Mouse (Mus musculus) megakaryocyte, embryonic 14.5 days (primary cell): ENCODE measurements around the gene Kcnh2. TPM values are rescaled to one million over a fixed set of nuclear protein-coding genes. Genes with fewer than 3 reads are reported as not detected.

Source experiments
- H3K27me3 ChIP-seq: replicated peaks from 2 replicates; pipeline ENCODE3; 2012; ENCODE audit warnings: inconsistent platforms
- H3K36me3 ChIP-seq: replicated peaks from 2 replicates; pipeline ENCODE3; 2012; ENCODE audit warnings: low read length, inconsistent platforms, mixed read lengths
- H3K4me1 ChIP-seq: 2 replicates; pipeline ENCODE4 v1.6.1; 2012; ENCODE audit warnings: inconsistent platforms
- H3K4me3 ChIP-seq: replicated peaks from 2 replicates; pipeline ENCODE3; 2012; ENCODE audit warnings: moderate library complexity, mild to moderate bottlenecking, inconsistent platforms
- H3K9me3 ChIP-seq: 2 replicates; pipeline ENCODE4 v1.6.1; 2012; ENCODE audit warnings: inconsistent platforms
- FLI1 ChIP-seq: IDR thresholded peaks from 2 replicates; pipeline ENCODE4 v1.6.1; 2012; ENCODE audit warnings: low read length, inconsistent platforms, mixed read lengths
- GATA1 ChIP-seq: IDR thresholded peaks from 3 replicates; pipeline ENCODE4 v1.6.1; 2012; ENCODE audit warnings: mixed read lengths, low read length, inconsistent platforms, borderline replicate concordance
- polyA plus RNA-seq: library from polyadenylated mRNA; stranded (reverse); fragments of >175 nt; gene quantifications from 2 replicates; pipeline ENCODE4 v1.2.3, GENCODE M21; 2012; ENCODE audit warnings: low replicate concordance; ENCODE audit not compliant: insufficient read depth

The Kcnh2 gene
- polyA plus RNA-seq, 1 experiment, result 0.10 TPM

GRCm38 (mm10) chr5:24363467-24363866, 12.1 kb upstream of the Kcnh2 start:
- Histone ChIP-seq H3K9me3 (peaks cover 3% of the 10 kb centered on the region; the same call in 1 of the 2 replicates), H3K4me3 (no peak overlapping the region), H3K4me1 (peaks cover 24% of the 10 kb centered on the region), H3K27me3 (peaks cover 96% of the 10 kb centered on the region), H3K36me3 (no peaks in the 10 kb centered on the region)
- TF ChIP-seq FLI1 (no peak), GATA1 (no peak)

- H3K27me3 ChIP-seq, result peaks cover 90% of the 10 kb centered on the region
- no peak for TF ChIP-seq FLI1
- TF ChIP-seq GATA1, result no peak
- peaks cover 24% of the 10 kb centered on the region for H3K4me1 ChIP-seq
- no peak overlapping the region for H3K4me3 ChIP-seq
- H3K36me3 ChIP-seq, result no peaks in the 10 kb centered on the region
- H3K9me3 ChIP-seq, result peaks cover 3% of the 10 kb centered on the region; the same call in 1 of the 2 replicates
These were observed 9.5 kb upstream of the Kcnh2 start for GRCm38 (mm10) chr5:24360792-24361454.

GRCm38 (mm10) chr5:24357461-24357860, 6.1 kb upstream of the Kcnh2 start:
- TF ChIP-seq FLI1, result no peak
- TF ChIP-seq GATA1, result no peak
- peaks cover 87% of the 10 kb centered on the region for H3K27me3 ChIP-seq
- peaks cover 11% of the 10 kb centered on the region for H3K4me1 ChIP-seq
- H3K36me3 ChIP-seq, result no peaks in the 10 kb centered on the region
- H3K4me3 ChIP-seq, result no peak overlapping the region
- H3K9me3 ChIP-seq, result peaks cover 3% of the 10 kb centered on the region; the same call in 1 of the 2 replicates

GRCm38 (mm10) chr5:24356764-24357163, 5.4 kb upstream of the Kcnh2 start:
- Histone ChIP-seq H3K27me3 (peaks cover 87% of the 10 kb centered on the region), H3K4me3 (no peak overlapping the region), H3K4me1 (peaks cover 15% of the 10 kb centered on the region), H3K36me3 (no peaks in the 10 kb centered on the region), H3K9me3 (no peaks in the 10 kb centered on the region)
- no peak for TF ChIP-seq FLI1
- no peak for TF ChIP-seq GATA1

- TF ChIP-seq GATA1 (no peak), FLI1 (no peak)
- Histone ChIP-seq H3K9me3 (no peaks in the 10 kb centered on the region), H3K36me3 (no peaks in the 10 kb centered on the region), H3K4me1 (peaks cover 17% of the 10 kb centered on the region), H3K4me3 (no peak overlapping the region), H3K27me3 (peaks cover 90% of the 10 kb centered on the region)
These were observed 1.9 kb upstream of the Kcnh2 start for GRCm38 (mm10) chr5:24353327-24353726.

GRCm38 (mm10) chr5:24352251-24352859, 951 bp upstream of the Kcnh2 start:
- H3K27me3 ChIP-seq, result peaks cover 91% of the 10 kb centered on the region
- no peak for TF ChIP-seq GATA1
- no peak for TF ChIP-seq FLI1
- no peaks in the 10 kb centered on the region for H3K9me3 ChIP-seq
- no peaks in the 10 kb centered on the region for H3K36me3 ChIP-seq
- peaks cover 25% of the 10 kb centered on the region for H3K4me1 ChIP-seq
- no peak overlapping the region for H3K4me3 ChIP-seq

- peak overlapping the region; percentile 81 for H3K4me3 ChIP-seq
- peaks cover 94% of the 10 kb centered on the region for H3K27me3 ChIP-seq
- H3K36me3 ChIP-seq, result no peaks in the 10 kb centered on the region
- H3K4me1 ChIP-seq, result peaks cover 25% of the 10 kb centered on the region
- H3K9me3 ChIP-seq, result no peaks in the 10 kb centered on the region
- TF ChIP-seq GATA1, result no peak
- no peak for TF ChIP-seq FLI1
These were observed 332 bp upstream of the Kcnh2 start for GRCm38 (mm10) chr5:24351701-24352171.

- Histone ChIP-seq H3K4me3 (no peak overlapping the region), H3K36me3 (no peaks in the 10 kb centered on the region), H3K27me3 (peaks cover 99% of the 10 kb centered on the region), H3K4me1 (peaks cover 25% of the 10 kb centered on the region), H3K9me3 (no peaks in the 10 kb centered on the region)
- TF ChIP-seq GATA1, result no peak
- no peak for TF ChIP-seq FLI1
These were observed 713 bp downstream of the Kcnh2 start for GRCm38 (mm10) chr5:24350531-24351250.

GRCm38 (mm10) chr5:24350073-24350472, 1.3 kb downstream of the Kcnh2 start:
- peaks cover 100% of the 10 kb centered on the region for H3K27me3 ChIP-seq
- TF ChIP-seq FLI1, result no peak
- no peak for TF ChIP-seq GATA1
- no peaks in the 10 kb centered on the region for H3K9me3 ChIP-seq
- H3K4me1 ChIP-seq, result peaks cover 25% of the 10 kb centered on the region
- H3K4me3 ChIP-seq, result no peak overlapping the region
- no peaks in the 10 kb centered on the region for H3K36me3 ChIP-seq
